Mouse (Mus musculus) T-helper 17 cell (primary cell): ENCODE results near the gene Lum.

Source experiments
- in situ Hi-C, 2 experiments: fragments of 300-600 bp; cut with MboI, MseI; formaldehyde crosslinking; loops; 1 replicate in 1 of 2; 2 replicates in 1 of 2; pipeline ENCODE4 v1.15.1; 2025; ENCODE audit warnings: high pct_unique_total_duplicates in 2 of 2

Gene Lum

DNA sequence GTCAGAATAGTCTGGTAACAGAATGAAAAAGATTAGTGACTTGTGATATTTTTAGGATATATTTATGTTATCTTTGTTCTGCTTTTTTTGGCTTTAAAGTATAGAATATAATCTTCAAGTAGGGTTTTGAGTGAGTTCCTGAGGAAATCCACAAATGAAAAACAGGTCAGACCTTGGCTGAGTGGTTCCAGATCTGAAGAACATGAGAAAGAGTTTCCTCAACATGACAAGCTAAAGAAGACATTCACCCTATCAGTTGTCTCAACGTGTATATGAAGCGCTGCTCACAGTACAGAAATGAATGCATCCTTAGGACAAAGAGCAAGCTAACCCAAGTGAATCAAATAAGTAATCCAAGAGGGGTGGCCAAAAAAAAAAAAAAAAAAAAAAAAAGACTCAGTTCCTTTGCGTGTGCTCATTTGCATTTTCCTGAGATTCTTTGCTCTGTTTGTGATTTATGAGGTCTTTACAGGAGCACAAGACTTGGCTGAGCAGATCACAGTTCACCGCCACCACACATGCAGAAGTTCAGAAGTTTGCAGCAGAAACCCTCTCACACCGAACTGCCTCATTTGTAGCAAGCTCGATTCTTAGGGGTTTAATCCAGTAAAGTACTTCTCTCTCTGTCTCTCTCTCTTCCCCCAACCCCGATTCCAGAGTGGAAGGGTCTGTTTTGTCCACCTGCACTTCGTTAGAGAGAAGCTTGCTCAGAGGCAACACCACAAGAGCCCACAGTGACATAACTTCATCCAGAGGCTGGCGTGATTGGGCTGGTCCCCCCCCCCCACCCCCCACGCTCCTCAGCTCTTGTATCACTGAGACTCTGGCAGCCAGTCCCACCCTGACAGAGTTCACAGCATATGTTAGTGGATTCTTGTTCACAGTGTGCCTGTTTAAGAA, at the start of gene Lum:
Gene Lum, plus strand, starts transcription at position 172 of the 900 bp plus-strand sequence.
- in situ Hi-C loops = loop anchor here in 1 of 2 experiments (25.0 kb wide), 1 partner anchor 1147 kb away; no protein-coding TSS in a partner anchor

DNA sequence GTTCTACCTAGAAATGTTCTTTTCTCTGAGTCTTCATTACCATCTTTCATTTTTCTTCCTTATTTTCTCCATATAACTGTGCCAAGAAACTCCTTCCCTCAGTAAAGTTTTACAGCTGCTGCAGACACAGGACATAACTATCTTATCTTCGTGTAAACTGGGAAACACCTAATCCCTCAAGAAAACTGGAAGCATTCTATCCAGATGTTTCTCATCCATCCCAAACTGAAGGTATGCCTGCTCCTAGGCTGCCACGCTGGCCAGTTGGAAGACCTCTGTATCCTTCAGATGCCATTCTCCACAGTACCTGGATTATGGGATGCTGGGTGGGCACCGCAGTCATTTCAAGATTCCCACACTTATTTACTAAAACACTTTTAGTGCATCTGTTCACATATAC, 41.6 kb upstream of the Lum start:
- in situ Hi-C loops = no loop called here

GRCm38 (mm10) chr10:97535697-97536096, 29.2 kb upstream of the Lum start:
- in situ Hi-C loops = no loop called here

GRCm38 (mm10) chr10:97536921-97537320, 28.0 kb upstream of the Lum start:
- in situ Hi-C loops = no loop called here

- in situ Hi-C loops = no loop called here
Observed at GRCm38 (mm10) chr10:97538202-97538601, 26.7 kb upstream of the Lum start.

GRCm38 (mm10) chr10:97547740-97548139, 17.2 kb upstream of the Lum start:
- in situ Hi-C loops = no loop called here

DNA sequence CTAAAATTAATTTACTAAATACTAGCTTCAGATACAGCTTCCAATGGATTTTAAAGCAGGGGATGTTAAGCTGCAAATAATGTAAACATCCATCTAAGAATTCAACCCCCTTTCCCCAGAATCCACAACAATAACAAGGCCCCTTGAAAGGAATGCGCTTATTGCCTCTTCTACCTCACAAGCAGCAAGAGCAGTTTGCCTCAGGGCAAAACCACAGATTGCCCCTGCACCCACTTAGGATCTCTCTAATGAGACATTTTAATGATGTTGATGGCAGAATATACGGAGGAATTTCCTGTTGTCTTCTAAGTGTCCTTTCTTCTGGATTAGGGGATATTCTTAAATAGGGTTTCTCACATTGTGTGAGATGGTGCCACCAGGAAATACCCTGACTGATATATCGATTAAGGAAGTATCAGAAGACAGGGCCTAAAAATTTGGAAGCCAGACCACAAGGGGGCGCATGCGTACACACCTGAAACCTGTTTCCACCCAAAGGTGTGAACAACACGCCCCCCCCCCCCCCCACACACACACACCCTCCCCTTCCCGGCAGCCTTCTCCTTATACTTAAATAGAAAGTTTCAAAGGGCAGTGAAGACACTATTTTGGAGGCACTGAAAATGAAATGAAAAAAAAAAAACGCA, 2.7 kb downstream of the Lum start:
- in situ Hi-C loops = loop anchor here in 1 of 2 experiments (25.0 kb wide), 1 partner anchor 1145 kb away; no protein-coding TSS in a partner anchor

- in situ Hi-C loops = no loop called here
Observed at GRCm38 (mm10) chr10:97582543-97583231, 17.8 kb downstream of the Lum start.

DNA sequence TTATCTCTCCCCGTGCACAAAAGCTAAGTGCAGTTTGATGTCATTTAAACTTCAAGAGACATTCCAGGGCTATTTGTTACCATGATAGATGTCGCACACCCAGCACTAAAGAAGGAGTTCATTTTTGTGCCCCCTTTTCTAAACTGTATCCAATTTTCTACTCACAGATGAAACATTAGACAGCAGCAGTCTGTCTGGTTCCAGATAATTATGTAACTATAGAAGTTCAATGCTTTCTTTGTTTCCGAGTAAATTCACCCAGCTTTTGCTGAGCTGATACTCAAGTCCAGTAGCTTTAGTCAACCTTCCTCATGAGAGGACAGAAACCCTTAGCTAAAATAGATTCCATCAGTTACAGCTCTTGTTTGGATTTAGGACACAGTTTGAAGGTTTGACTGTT, 19.2 kb downstream of the Lum start:
- in situ Hi-C loops = no loop called here

DNA sequence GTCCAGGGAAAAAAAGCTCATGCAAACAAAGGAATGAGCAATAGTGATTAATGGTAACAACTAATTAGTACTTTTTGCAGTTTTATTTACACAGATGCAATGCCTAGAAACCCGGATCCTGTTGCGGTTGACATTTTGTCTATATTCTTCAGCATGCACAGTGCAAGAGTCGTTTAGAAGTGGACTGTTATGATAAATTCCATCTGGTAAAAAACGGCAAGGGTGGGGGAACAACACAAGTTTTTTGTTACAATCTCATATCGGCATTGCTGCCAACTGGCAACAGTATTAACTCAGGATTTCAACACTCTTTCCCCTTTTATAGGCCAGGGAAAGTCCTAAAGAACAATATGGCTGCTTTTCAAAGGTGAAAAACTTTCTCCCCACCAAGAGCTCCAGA, 22.2 kb downstream of the Lum start:
- in situ Hi-C loops = no loop called here

GRCm38 (mm10) chr10:97589574-97589973, 24.6 kb downstream of the Lum start:
- in situ Hi-C loops = no loop called here

- in situ Hi-C loops = no loop called here
Observed at GRCm38 (mm10) chr10:97591036-97591435, 26.1 kb downstream of the Lum start.

DNA sequence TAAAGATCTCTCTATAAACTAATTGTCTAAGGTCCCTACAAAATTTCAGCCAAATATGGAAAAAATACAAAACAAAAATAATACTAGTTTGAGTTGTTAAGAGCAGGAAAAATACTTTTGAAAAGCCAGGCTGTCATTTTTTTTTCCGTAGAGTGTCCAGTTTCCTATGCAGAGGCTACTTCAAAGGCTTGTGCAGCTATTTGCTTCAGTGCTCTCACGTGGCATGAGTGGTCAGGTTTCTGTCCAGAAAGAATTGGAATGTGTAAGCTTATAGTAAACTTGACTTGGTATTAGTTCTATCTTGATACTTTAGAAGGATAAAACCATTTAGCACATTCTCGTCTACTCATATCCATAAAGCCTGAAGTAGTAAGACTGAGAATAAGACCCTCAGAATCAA, 26.8 kb downstream of the Lum start:
- in situ Hi-C loops = no loop called here

DNA sequence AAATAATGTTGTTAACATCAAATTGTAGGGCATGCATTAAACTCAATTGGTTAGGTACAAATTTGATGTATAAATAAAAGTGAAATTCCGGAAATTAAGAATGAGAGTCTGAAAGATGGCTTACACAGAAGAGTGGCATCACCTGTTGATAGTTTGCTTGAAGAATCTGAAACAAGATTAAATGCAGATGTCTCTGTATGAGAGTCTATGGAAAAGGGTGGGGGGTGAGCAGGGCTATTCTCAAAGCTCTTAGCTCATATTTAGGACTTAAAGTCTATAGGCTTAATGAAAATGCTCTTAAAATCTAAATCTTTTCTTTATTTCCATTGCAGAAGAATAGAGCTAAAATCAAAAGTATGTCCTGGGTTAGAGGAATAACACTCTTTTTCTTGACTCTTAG, 30.8 kb downstream of the Lum start:
- in situ Hi-C loops = no loop called here

DNA sequence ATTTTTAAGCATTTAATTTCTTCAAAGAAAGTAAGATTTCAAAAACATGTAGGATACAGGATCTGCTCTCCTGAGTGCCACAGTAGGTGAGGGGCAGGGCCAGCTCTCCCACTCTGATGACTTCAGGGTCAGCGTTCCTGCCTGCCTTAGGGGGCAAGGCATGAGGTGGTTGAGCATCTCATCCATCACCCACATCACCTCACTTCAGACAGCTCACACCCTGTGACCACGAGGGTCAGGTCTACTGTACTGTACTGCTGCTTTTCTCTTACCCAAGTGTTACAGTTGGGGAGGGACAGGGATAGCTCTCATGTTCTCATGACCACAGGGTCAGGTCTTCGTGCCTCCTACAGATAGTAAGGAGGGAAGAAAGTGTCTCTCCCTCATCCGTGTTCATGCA, 36.8 kb downstream of the Lum start:
- in situ Hi-C loops = no loop called here

GRCm38 (mm10) chr10:97603256-97603655, 38.3 kb downstream of the Lum start:
- in situ Hi-C loops = no loop called here

DNA sequence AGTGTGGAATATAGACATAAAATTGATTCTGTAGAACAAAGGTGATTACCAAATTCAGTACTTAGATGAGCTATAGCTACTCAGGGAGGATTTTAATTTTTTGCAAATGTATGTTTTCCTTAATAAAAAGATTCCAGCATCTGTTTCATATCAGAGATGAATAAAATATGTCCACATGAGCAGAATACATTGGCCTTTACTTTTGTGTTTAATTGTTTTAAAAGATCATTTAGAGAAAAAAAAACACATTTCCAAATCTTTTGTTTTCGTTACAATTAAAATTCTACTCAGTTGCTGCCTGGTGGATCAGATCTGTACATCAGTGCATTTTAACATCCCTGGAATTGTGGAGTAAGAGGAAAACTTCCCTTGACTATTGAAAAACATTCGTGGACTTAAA, 41.7 kb downstream of the Lum start, which contains the start of gene Kera:
Gene Kera, plus strand, starts transcription at position 301 of the 400 bp plus-strand sequence.
- in situ Hi-C loops = no loop called here
